Mouse (Mus musculus) ES-E14 (cell line): ENCODE results near the gene Bcas3. TPM values are rescaled to one million over a fixed set of nuclear protein-coding genes. Genes with fewer than 3 reads are reported as not detected.

Experiments
- DNase-seq: peaks from one replicate; pipeline ENCODE4 v3.0.0-alpha.2; 2013; ENCODE audit warnings: low read depth, low spot score
- H3K27ac ChIP-seq: 2 replicates; pipeline ENCODE4 v1.5.1; 2012; ENCODE audit warnings: low read depth, mild to moderate bottlenecking, low read length, moderate library complexity, mixed read lengths; ENCODE audit not compliant: poor library complexity, insufficient read depth, severe bottlenecking
- H3K36me3 ChIP-seq: 2 replicates; pipeline ENCODE4 v1.6.1; 2012; ENCODE audit warnings: mild to moderate bottlenecking, low read length, moderate library complexity, mixed read lengths; ENCODE audit not compliant: control insufficient read depth, poor library complexity, insufficient read depth, severe bottlenecking
- H3K4me1 ChIP-seq, 2 experiments: fragments of 150-350 bp in 1 of 2; sonication (generic) in 1 of 2; 2 replicates each; pipeline ENCODE4 v1.6.1; 2012; ENCODE audit warnings: low read length in 2 of 2, mild to moderate bottlenecking in 1 of 2, mixed read lengths in 1 of 2; ENCODE audit not compliant: control insufficient read depth in 2 of 2, insufficient read depth in 2 of 2, poor library complexity in 1 of 2
- H3K4me3 ChIP-seq, 2 experiments: fragments of 150-350 bp in 1 of 2; sonication (generic) in 1 of 2; 2 replicates each; pipeline ENCODE4 v1.5.1; 2012; ENCODE audit warnings: low read length in 2 of 2, low read depth in 1 of 2, mild to moderate bottlenecking in 1 of 2, mixed read lengths in 1 of 2; ENCODE audit not compliant: insufficient read depth in 1 of 2, poor library complexity in 1 of 2, severe bottlenecking in 1 of 2
- H3K9ac ChIP-seq: 2 replicates; pipeline ENCODE4 v1.6.1; 2012; ENCODE audit warnings: low read depth, mild to moderate bottlenecking, low read length, mixed read lengths; ENCODE audit not compliant: poor library complexity, insufficient read depth, severe bottlenecking
- H3K9me3 ChIP-seq: fragments of 150-350 bp; sonication (generic); 2 replicates; pipeline ENCODE4 v1.6.1; 2012; ENCODE audit warnings: low read depth, mild to moderate bottlenecking, low read length; ENCODE audit not compliant: control insufficient read depth, insufficient read depth
- CHD2 ChIP-seq: IDR thresholded peaks from 2 replicates; pipeline ENCODE4 v1.6.1; 2014; ENCODE audit warnings: mild to moderate bottlenecking, low read depth, low read length, inconsistent platforms
- HCFC1 ChIP-seq: IDR thresholded peaks from 2 replicates; pipeline ENCODE4 v1.6.1; 2012; ENCODE audit warnings: low read length, inconsistent platforms, borderline replicate concordance; ENCODE audit not compliant: insufficient read depth
- MAFK ChIP-seq: IDR thresholded peaks from 2 replicates; pipeline ENCODE4 v1.6.1; 2014; ENCODE audit warnings: mild to moderate bottlenecking, low read depth, low read length, inconsistent platforms; ENCODE audit not compliant: insufficient read depth
- ZC3H11A ChIP-seq: IDR thresholded peaks from 2 replicates; pipeline ENCODE4 v1.6.1; 2012; ENCODE audit warnings: low read depth, mild to moderate bottlenecking, inconsistent platforms, low read length, borderline replicate concordance
- ZNF384 ChIP-seq: IDR thresholded peaks from 2 replicates; pipeline ENCODE4 v1.6.1; 2012; ENCODE audit warnings: low read depth, low read length, inconsistent platforms
- in situ Hi-C, 2 experiments: fragments of 600-800 bp; cut with MboI; formaldehyde crosslinking; loops; one replicate each; pipeline ENCODE4 v1.15.1; 2025; ENCODE audit warnings: low sequenced_read_pairs in 2 of 2, inconsistent platforms in 1 of 2; ENCODE audit not compliant: unreplicated experiment in 2 of 2
- total RNA-seq: library from RNA; depleted of rRNA; stranded (reverse); fragments of 300-350 nt; gene quantifications from 2 replicates; pipeline ENCODE4 v1.2.3, GENCODE M21; 2012

The Bcas3 gene
- total RNA-seq, 1 experiment: 23.6 TPM

DNA sequence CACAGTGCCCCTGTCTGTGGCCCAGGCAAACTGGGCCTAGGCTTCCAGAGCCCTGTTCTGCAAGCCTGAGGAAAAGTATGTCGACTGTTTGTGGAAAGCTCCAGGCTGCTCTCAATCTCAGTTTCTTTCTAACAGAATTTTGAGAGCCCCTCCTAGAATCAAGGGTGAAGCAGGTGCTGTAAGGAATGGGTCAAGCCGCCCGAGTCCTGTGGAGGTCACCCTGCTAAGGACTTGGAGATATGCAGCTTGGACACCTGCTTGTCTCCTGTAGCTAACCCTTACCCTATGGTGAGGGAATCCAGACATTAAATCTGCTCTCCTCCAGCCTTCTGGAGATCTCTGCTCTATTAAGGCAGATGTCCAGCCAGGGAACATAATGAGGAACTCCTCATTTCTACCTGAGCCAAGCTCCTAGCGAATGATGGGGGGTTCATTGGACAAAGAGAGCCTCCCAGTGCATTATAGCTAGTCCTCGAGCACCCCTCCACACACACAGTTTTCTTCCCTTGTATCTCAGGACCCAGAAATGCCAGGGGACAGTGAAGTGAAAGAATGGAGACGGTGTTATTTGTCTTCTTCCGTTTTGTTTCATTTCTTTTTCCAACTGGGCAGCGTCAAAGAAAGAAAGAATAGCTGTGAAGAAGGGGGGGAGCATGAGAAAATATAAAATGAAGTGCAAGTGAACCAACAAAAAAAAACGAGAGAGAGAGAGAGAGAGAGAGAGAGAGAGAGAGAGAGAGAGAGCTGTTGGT, 482.2 kb downstream of the Bcas3 start:
- in situ Hi-C loops: loop anchor here (5.0 kb wide), 2 partner anchors 52 to 1313 kb away; partner anchors contain the start of gene Tbx4 (in 1 of the 2)
- no peak overlapping the region for H3K9ac ChIP-seq
- DNase-seq: no peak
- peaks cover 0 to 5% of the 10 kb centered on the region in 2 experiments; a peak in 1 of 4 replicates for H3K4me1 ChIP-seq
- TF ChIP-seq CHD2 (no peak), ZC3H11A (no peak), HCFC1 (no peak), MAFK (no peak), ZNF384 (no peak)
- no peak overlapping the region for H3K27ac ChIP-seq
- no peak overlapping the region for H3K4me3 ChIP-seq
- no peaks in the 10 kb centered on the region for H3K36me3 ChIP-seq
- H3K9me3 ChIP-seq: no peaks in the 10 kb centered on the region

DNA sequence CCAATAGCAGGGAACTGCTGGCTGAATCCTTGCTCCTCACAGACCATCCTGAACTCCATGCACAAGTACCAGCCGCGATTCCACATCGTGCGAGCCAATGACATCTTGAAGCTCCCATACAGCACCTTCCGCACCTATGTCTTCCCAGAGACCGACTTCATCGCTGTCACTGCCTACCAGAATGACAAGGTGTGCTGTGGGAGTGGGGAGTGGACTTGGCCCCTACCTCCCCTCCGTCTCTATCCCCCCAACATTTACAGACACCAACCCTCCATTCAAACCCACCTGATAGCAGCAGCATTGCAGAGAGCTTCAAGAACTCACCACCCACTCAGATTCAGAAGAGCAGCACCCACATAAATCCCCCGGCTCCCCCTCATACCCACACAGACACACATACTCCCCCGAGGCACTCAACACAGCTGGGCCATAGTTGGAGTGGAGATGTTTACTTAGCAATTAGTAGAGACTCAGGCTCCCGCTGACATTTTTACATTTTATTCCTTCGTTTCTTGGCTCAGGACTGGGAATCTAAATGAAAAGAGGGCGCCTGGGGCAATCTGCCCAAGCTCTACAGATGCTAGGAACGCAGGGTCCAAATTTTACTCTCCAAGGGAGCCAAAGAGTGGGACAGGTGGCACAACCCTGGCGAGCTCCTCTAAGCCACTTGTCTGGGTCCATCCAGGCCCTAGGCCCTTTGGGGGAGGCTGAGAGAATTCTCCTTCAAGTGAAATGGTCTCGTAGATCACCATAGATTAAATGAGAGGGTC, 483.0 kb downstream of the Bcas3 start:
- Histone ChIP-seq H3K9ac (no peak overlapping the region), H3K36me3 (no peaks in the 10 kb centered on the region), H3K4me1 (peaks cover 0 to 5% of the 10 kb centered on the region in 2 experiments; a peak in 1 of 4 replicates), H3K27ac (no peak overlapping the region), H3K9me3 (no peaks in the 10 kb centered on the region), H3K4me3 (no peak overlapping the region)
- TF ChIP-seq ZNF384: no peak
- TF ChIP-seq CHD2: no peak
- no peak for TF ChIP-seq MAFK
- no peak for TF ChIP-seq ZC3H11A
- no peak for TF ChIP-seq HCFC1
- in situ Hi-C loops: loop anchor here (5.0 kb wide), 2 partner anchors 51 to 1314 kb away; partner anchors contain the start of gene Tbx4 (in 1 of the 2)
- no peak for DNase-seq

DNA sequence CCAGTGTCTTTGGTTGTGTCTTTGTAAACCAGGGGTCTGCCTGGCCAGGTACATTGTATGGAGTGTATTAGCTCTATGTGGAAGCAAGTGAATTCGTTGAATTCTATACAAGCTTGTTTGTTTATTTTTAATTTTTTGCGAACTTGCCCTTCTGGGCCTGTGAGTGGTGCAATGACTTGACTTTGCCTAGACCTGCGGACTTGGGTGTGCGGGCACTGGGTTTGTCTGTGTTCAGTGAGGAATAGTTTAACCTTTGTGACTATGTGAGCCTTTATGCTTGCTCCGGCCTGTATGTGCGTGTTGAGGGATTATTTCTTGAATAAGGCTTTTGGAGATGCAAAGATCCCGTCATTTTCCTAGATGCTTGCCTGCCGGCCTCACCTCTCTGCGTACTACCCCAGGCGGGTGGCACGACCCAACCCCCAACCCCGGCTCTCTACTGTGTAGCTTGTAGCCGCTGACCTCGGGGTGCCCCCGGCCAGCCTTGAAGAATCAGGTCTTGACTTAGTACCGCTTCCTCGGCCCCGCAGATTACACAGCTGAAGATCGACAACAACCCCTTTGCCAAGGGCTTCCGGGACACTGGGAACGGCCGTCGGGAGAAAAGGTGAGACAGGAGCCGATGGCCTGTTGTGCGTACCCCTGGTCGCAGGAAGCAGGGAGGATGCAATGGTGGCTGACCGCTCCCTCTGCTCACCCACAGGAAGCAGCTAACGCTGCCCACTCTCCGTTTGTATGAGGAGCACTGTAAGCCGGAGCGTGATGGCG, 483.7 kb downstream of the Bcas3 start:
- in situ Hi-C loops: loop anchor here (5.0 kb wide), 2 partner anchors 51 to 1314 kb away; partner anchors contain the start of gene Tbx4 (in 1 of the 2)
- no peaks in the 10 kb centered on the region for H3K36me3 ChIP-seq
- DNase-seq: no peak
- peaks cover 0 to 5% of the 10 kb centered on the region in 2 experiments; a peak in 1 of 4 replicates for H3K4me1 ChIP-seq
- H3K4me3 ChIP-seq: peak overlapping the region in 1 of 2 experiments; percentile 2; a peak in 1 of 4 replicates
- no peaks in the 10 kb centered on the region for H3K9me3 ChIP-seq
- no peak overlapping the region for H3K27ac ChIP-seq
- TF ChIP-seq MAFK: no peak
- no peak for TF ChIP-seq ZNF384
- no peak for TF ChIP-seq CHD2
- TF ChIP-seq HCFC1: no peak
- no peak for TF ChIP-seq ZC3H11A
- no peak overlapping the region for H3K9ac ChIP-seq

DNA sequence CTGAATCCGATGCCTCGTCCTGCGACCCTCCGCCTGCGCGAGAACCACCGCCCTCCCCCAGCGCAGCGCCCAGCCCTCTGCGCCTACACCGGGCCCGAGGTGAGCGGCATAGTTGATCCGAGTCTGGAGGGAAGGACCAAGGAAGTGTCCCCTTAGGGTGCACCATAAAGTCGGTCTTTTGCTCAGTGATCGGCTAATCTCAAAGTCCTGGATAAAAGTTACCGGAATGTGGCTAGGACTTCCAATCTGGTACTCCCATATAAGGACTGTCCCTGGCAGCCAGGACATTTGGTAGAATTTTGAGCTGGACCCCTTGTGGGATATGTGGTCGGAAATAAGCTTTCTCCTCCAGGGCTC, 484.3 kb downstream of the Bcas3 start:
- peak overlapping the region in 1 of 2 experiments; percentile 2; a peak in 1 of 4 replicates for H3K4me3 ChIP-seq
- TF ChIP-seq ZC3H11A (no peak), CHD2 (no peak), MAFK (no peak), HCFC1 (no peak), ZNF384 (no peak)
- no peaks in the 10 kb centered on the region for H3K9me3 ChIP-seq
- H3K9ac ChIP-seq: no peak overlapping the region
- no peak for DNase-seq
- H3K36me3 ChIP-seq: no peaks in the 10 kb centered on the region
- in situ Hi-C loops: loop anchor here (5.0 kb wide), 2 partner anchors 50 to 1315 kb away; partner anchors contain the start of gene Tbx4 (in 1 of the 2)
- H3K27ac ChIP-seq: no peak overlapping the region
- peaks cover 0 to 5% of the 10 kb centered on the region in 2 experiments; a peak in 1 of 4 replicates for H3K4me1 ChIP-seq
